Mouse (Mus musculus): Measurements from ENCODE around the gene Nxpe4. TPM values are rescaled to one million over a fixed set of nuclear protein-coding genes. Genes with fewer than 3 reads are reported as not detected.

Gene Nxpe4
- polyA plus RNA-seq, 1 experiment from 2014 or later: 8.3 TPM

DNA sequence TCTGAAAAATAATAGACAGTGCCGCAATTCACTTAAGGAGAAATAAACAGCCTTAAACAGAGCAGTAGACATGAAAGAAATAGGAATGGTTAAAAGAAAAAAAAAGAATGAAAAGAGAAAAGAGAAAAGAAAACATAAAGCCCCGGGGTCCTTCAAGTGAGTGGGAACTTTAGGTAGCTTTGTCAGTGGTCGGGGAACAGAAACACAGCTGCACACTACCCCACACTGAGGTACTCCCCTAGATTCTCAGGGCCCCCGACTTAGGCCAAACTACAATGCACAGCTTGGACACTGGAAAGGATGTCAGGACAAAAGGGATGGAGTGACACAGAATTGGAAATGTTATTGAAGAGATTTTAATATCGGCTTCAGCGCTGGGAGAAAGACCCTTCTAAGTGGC is 200.9 kb downstream of the Nxpe4 start:
- Histone ChIP-seq H3K27ac (ENCODE audit: low read length) (no peak overlapping the region), H3K4me1 (ENCODE audit: control insufficient read depth, insufficient read depth, low read length) (no peaks in the 10 kb centered on the region), H3K9ac (replicated peaks; ENCODE audit: low read depth, low read length) (no peak overlapping the region), H3K36me3 (ENCODE audit: control insufficient read depth, insufficient read depth, low read length) (no peaks in the 10 kb centered on the region), H3K4me3 (ENCODE audit: low read depth, low read length) (no peak overlapping the region), H3K4me2 (replicated peaks; ENCODE audit: low read depth, low read length) (no peak overlapping the region), H3K9me3 (ENCODE audit: control insufficient read depth, low read depth, low read length) (no peaks in the 10 kb centered on the region), H3K27me3 (ENCODE audit: control insufficient read depth, insufficient read depth, low read length) (no peaks in the 10 kb centered on the region)
- WGBS: 84% methylated on average over 6 of the region's 6 CpGs
- no peak for ATAC-seq (ENCODE audit: insufficient number of reproducible peaks, insufficient read depth, low FRiP score, low read depth)

DNA sequence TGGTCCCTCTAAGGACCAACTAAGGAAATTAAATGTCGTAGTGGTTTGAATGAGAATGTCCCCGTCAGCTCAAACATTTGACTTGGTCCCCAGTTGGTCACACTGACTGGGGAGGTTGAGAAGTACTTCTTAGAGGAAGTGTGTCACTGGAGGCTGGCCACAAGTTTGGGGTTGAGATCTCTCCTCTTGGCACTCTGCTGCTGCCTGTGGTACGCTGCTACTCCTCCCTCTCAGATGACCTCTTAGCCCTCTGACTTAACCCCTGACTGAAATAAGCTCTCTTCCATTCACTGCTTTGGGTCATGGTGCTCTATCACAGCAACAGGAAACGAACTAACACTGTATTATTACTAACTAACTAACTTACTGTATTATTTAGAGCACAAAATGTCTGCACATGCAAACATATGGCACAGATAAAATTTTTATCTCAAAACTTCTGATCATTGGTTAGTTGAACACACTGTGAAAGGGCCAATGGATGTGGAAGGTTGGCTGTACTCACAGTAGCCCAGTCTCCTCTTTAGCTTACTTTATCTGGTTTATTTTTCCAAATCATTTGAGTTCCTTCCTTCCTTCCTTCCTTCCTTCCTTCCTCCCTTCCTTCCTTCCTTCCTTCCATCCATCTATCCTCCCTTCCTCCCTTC is 211.5 kb downstream of the Nxpe4 start:
- 69% methylated on average over 4 of the region's 4 CpGs for WGBS
- no peaks in the 10 kb centered on the region for H3K9me3 ChIP-seq (ENCODE audit: control insufficient read depth, low read depth, low read length)
- H3K4me1 ChIP-seq (ENCODE audit: control insufficient read depth, insufficient read depth, low read length): no peaks in the 10 kb centered on the region
- ATAC-seq (ENCODE audit: insufficient number of reproducible peaks, insufficient read depth, low FRiP score, low read depth): no peak
- no peak overlapping the region for H3K9ac ChIP-seq (replicated peaks; ENCODE audit: low read depth, low read length)
- no peak overlapping the region for H3K4me3 ChIP-seq (ENCODE audit: low read depth, low read length)
- H3K36me3 ChIP-seq (ENCODE audit: control insufficient read depth, insufficient read depth, low read length): no peaks in the 10 kb centered on the region
- no peak overlapping the region for H3K27ac ChIP-seq (ENCODE audit: low read length)
- no peaks in the 10 kb centered on the region for H3K27me3 ChIP-seq (ENCODE audit: control insufficient read depth, insufficient read depth, low read length)
- H3K4me2 ChIP-seq (replicated peaks; ENCODE audit: low read depth, low read length): no peak overlapping the region

DNA sequence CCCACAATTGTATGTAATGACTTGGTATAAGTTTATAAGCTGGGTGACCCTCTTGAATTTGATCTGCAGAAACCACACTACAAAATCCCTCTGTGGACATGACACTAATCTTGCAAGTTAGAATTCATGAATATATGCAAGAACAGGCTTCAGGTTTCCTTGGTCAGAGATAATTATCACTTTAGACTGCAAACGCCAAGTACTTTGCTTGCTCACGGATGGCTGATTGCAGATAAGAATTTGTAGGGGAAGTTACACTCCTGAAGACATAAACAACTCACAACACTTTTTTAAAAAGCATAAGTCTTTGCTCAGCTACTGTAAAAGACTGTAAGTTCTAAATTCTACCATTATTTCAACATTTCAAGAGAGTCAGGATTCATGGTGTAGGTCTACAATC is 212.5 kb downstream of the Nxpe4 start:
- H3K4me2 ChIP-seq (replicated peaks; ENCODE audit: low read depth, low read length): no peak overlapping the region
- no peaks in the 10 kb centered on the region for H3K36me3 ChIP-seq (ENCODE audit: control insufficient read depth, insufficient read depth, low read length)
- 53% methylated on average over 2 of the region's 2 CpGs for WGBS
- no peak overlapping the region for H3K4me3 ChIP-seq (ENCODE audit: low read depth, low read length)
- no peak for ATAC-seq (ENCODE audit: insufficient number of reproducible peaks, insufficient read depth, low FRiP score, low read depth)
- H3K9ac ChIP-seq (replicated peaks; ENCODE audit: low read depth, low read length): no peak overlapping the region
- H3K27me3 ChIP-seq (ENCODE audit: control insufficient read depth, insufficient read depth, low read length): no peaks in the 10 kb centered on the region
- H3K4me1 ChIP-seq (ENCODE audit: control insufficient read depth, insufficient read depth, low read length): no peaks in the 10 kb centered on the region
- no peak overlapping the region for H3K27ac ChIP-seq (ENCODE audit: low read length)
- H3K9me3 ChIP-seq (ENCODE audit: control insufficient read depth, low read depth, low read length): no peaks in the 10 kb centered on the region

DNA sequence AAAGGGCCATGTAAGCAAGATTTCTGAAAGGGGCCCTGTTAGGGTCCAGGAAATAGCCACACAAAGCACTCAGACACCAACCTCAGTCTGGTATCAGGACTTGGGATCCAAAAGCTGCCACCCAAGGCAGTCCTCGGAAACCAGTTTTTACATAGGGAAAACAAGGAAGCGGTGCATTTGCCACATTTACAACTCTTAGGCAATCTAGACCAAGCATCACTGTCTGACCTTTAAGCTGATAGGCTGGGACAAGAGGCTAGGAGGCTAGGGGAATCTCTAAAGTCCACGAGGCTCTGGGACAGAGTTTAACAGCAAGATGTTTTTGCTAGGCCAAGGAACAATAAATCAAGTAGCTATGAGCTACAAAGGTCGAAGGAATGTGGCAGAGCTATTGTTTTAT is 226.6 kb downstream of the Nxpe4 start:
- H3K27ac ChIP-seq (ENCODE audit: low read length): no peak overlapping the region
- H3K4me2 ChIP-seq (replicated peaks; ENCODE audit: low read depth, low read length): no peak overlapping the region
- WGBS: 70% methylated on average over 4 of the region's 4 CpGs
- ATAC-seq (ENCODE audit: insufficient number of reproducible peaks, insufficient read depth, low FRiP score, low read depth): no peak
- no peak overlapping the region for H3K4me3 ChIP-seq (ENCODE audit: low read depth, low read length)
- no peaks in the 10 kb centered on the region for H3K4me1 ChIP-seq (ENCODE audit: control insufficient read depth, insufficient read depth, low read length)
- no peaks in the 10 kb centered on the region for H3K9me3 ChIP-seq (ENCODE audit: control insufficient read depth, low read depth, low read length)
- no peaks in the 10 kb centered on the region for H3K36me3 ChIP-seq (ENCODE audit: control insufficient read depth, insufficient read depth, low read length)
- no peaks in the 10 kb centered on the region for H3K27me3 ChIP-seq (ENCODE audit: control insufficient read depth, insufficient read depth, low read length)
- no peak overlapping the region for H3K9ac ChIP-seq (replicated peaks; ENCODE audit: low read depth, low read length)

DNA sequence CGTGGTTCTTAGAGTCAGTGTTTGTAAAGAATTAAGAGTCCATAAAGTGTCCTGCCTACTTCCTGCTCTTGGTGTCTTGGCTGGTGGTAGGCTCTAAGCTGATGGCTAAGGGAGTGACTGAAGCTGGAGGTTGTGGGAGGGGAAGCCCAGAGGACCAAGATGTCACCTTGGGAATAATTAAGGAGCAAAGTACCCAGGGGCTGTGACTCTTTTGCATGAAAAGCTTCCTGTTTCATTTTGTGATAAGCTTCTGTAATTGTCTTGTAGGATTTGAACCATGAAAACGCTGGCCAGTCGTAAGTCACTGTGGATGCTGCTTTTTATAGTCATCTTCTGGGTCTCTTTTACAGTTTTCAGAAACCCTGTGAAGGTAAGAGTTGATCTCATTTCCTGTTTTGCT is 228.2 kb downstream of the Nxpe4 start:
- 74% methylated on average over 3 of the region's 3 CpGs for WGBS
- H3K4me3 ChIP-seq (ENCODE audit: low read depth, low read length): no peak overlapping the region
- no peaks in the 10 kb centered on the region for H3K36me3 ChIP-seq (ENCODE audit: control insufficient read depth, insufficient read depth, low read length)
- ATAC-seq (ENCODE audit: insufficient number of reproducible peaks, insufficient read depth, low FRiP score, low read depth): no peak
- no peak overlapping the region for H3K9ac ChIP-seq (replicated peaks; ENCODE audit: low read depth, low read length)
- H3K9me3 ChIP-seq (ENCODE audit: control insufficient read depth, low read depth, low read length): no peaks in the 10 kb centered on the region
- H3K4me2 ChIP-seq (replicated peaks; ENCODE audit: low read depth, low read length): no peak overlapping the region
- H3K4me1 ChIP-seq (ENCODE audit: control insufficient read depth, insufficient read depth, low read length): no peaks in the 10 kb centered on the region
- H3K27me3 ChIP-seq (ENCODE audit: control insufficient read depth, insufficient read depth, low read length): no peaks in the 10 kb centered on the region
- H3K27ac ChIP-seq (ENCODE audit: low read length): no peak overlapping the region

DNA sequence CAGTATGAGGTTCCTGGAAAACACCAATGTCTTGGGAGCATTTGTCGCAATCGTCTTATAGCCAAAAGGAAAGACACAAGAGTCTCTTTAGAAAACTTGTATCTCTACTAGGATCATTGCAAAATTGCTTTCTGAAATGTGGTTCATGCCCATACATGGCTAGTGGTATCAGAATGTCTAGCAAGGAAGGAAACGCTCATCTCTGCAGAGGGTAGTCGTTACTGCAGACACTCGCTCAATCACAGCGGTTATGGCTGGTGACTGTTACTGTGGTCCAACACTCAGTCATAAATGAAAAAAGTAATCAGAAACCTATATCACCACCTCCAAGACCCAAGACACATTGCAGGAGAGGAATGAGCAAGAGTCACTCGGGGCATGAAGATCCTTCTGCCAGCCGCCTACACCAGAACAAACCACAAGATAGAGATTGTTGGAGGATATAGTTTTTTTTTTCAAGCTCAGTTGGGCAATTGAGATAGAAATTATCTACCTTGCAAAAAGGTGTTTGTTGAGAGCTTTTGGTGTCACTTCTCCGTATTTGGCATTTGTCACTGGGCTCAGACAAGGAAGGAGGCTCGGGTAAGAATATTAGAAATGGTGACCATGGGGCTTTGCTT is 241.9 kb downstream of the Nxpe4 start:
- no peak overlapping the region for H3K27ac ChIP-seq (ENCODE audit: low read length)
- no peaks in the 10 kb centered on the region for H3K9me3 ChIP-seq (ENCODE audit: control insufficient read depth, low read depth, low read length)
- ATAC-seq (ENCODE audit: insufficient number of reproducible peaks, insufficient read depth, low FRiP score, low read depth): no peak
- H3K4me2 ChIP-seq (replicated peaks; ENCODE audit: low read depth, low read length): no peak overlapping the region
- H3K9ac ChIP-seq (replicated peaks; ENCODE audit: low read depth, low read length): no peak overlapping the region
- H3K27me3 ChIP-seq (ENCODE audit: control insufficient read depth, insufficient read depth, low read length): no peaks in the 10 kb centered on the region
- H3K4me3 ChIP-seq (ENCODE audit: low read depth, low read length): no peak overlapping the region
- 95% methylated on average over 10 of the region's 10 CpGs for WGBS
- H3K36me3 ChIP-seq (ENCODE audit: control insufficient read depth, insufficient read depth, low read length): no peaks in the 10 kb centered on the region
- H3K4me1 ChIP-seq (ENCODE audit: control insufficient read depth, insufficient read depth, low read length): no peaks in the 10 kb centered on the region

DNA sequence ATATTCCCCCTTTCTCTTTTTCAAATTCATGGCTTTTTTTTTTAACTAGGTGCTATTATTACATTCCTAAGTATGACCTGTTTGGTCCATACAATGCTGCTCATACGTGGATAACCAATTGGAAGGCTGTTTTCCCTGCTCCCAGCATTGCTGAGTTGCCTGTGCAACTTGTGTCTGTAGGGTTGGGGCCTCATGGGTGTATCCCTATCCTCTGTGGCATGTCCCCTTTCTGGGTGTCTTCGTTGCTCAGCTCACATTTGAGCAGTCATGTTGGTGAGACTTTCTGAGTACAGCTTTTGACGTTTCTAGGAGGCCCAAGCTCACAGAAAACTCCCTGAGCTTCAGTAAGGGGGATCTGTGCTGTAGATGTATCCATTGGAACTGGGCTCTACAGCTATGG is 242.9 kb downstream of the Nxpe4 start:
- 64% methylated on average over 3 of the region's 3 CpGs for WGBS
- Histone ChIP-seq H3K9me3 (ENCODE audit: control insufficient read depth, low read depth, low read length) (no peaks in the 10 kb centered on the region), H3K36me3 (ENCODE audit: control insufficient read depth, insufficient read depth, low read length) (no peaks in the 10 kb centered on the region), H3K9ac (replicated peaks; ENCODE audit: low read depth, low read length) (no peak overlapping the region), H3K4me2 (replicated peaks; ENCODE audit: low read depth, low read length) (no peak overlapping the region), H3K27ac (ENCODE audit: low read length) (no peak overlapping the region), H3K4me3 (ENCODE audit: low read depth, low read length) (no peak overlapping the region), H3K4me1 (ENCODE audit: control insufficient read depth, insufficient read depth, low read length) (no peaks in the 10 kb centered on the region), H3K27me3 (ENCODE audit: control insufficient read depth, insufficient read depth, low read length) (no peaks in the 10 kb centered on the region)
- ATAC-seq (ENCODE audit: insufficient number of reproducible peaks, insufficient read depth, low FRiP score, low read depth): no peak

DNA sequence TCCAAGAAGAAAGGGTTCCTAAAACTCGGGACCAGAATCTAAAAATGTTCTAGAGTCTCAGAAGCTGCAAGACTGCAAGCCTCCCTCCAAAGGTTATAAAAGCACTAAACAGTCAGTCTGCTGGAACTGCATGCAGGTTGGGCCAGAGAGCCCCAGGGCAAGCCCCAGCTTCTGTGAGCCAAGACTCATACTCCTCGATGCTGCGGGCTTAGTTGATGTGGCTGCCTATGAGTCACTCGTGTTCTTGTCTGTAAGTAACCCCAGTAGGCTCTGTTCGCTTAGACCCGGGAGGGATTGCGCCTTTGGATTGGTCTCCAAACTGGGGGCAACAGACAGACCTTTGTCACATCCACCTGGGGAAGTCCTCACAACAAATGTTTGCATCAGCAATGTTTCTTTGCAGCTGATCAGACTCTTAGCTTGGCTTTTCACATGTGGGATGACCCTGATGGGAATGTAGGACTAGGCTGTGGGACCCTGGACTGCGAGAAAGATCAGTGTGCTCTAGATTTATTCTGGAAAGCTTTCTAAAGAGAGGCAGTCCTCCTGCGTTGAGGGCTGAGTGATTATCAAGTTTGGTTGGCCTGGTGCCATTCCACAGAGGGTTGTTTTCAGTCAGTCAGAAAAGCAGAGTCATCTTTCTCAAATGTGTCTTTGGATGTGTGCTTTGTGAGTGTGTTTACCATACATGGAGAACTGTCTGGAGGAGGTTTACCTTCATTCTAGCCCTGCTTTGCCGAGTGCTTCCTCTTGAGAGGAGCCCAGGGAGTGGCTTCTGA is 245.9 kb downstream of the Nxpe4 start:
- no peak overlapping the region for H3K27ac ChIP-seq (ENCODE audit: low read length)
- H3K9ac ChIP-seq (replicated peaks; ENCODE audit: low read depth, low read length): no peak overlapping the region
- no peak overlapping the region for H3K4me3 ChIP-seq (ENCODE audit: low read depth, low read length)
- no peaks in the 10 kb centered on the region for H3K4me1 ChIP-seq (ENCODE audit: control insufficient read depth, insufficient read depth, low read length)
- 68% methylated on average over 10 of the region's 10 CpGs for WGBS
- H3K9me3 ChIP-seq (ENCODE audit: control insufficient read depth, low read depth, low read length): no peaks in the 10 kb centered on the region
- H3K27me3 ChIP-seq (ENCODE audit: control insufficient read depth, insufficient read depth, low read length): no peaks in the 10 kb centered on the region
- no peak overlapping the region for H3K4me2 ChIP-seq (replicated peaks; ENCODE audit: low read depth, low read length)
- no peaks in the 10 kb centered on the region for H3K36me3 ChIP-seq (ENCODE audit: control insufficient read depth, insufficient read depth, low read length)
- no peak for ATAC-seq (ENCODE audit: insufficient number of reproducible peaks, insufficient read depth, low FRiP score, low read depth)
